Mouse (Mus musculus) heart, postnatal 36 days (tissue): ENCODE data around the gene Rnf207. TPM values are rescaled to one million over a fixed set of nuclear protein-coding genes. Genes with fewer than 3 reads are reported as not detected.

Source experiments
- DNase-seq, 2 experiments: peaks; one replicate each; pipeline ENCODE4 v3.0.0; 2021 to 2022
- intact Hi-C: fragments of 180-260 bp; cut with DNase I; formaldehyde crosslinking; loops from one replicate; pipeline ENCODE4 v1.15.1; 2025
- total RNA-seq, 2 experiments: library from RNA; stranded (reverse); gene quantifications; 2 replicates each; pipeline ENCODE4 v1.2.3; 2021

The Rnf207 gene
- 10 to 100 TPM; 50.2 to 68.0 TPM for total RNA-seq

DNA sequence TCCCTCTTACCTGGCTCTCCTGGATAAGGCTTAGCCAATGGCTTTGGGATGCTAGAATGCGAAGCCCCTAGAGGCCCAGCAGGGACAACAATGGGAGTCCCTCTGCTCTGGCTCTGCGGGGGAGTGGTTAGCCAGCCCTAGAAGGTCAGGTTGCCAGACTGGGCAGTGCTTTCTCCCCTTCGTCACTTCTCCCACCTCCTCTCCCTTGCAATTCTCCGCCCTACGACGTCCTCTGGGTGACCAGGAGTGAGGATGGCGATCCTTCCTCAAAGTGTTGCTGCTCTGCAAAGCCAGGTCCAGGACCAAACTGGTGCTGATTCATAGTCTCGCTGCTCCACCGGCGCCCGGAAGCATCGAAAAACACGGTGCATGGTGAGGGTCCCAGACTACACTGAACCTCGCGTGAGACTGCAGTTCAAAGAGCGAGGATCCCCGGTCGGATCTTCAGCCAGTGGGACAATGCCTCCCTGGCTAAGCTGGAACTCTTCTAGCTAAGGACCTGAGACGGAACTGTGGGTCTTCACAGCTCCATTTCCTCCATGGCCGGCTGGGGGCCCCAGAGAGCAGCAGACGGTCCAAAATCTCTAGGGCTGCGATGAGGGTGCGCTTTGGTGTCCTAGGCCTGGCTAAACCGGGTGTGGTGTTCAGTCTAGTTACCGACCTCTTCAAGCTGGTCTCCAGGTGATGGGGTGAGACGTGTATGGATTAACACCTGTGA, at the start of gene Rnf207:
TSS of gene Rnf207 (minus strand) at position 477 of the 718 bp plus-strand sequence.
- intact Hi-C loops, result no loop called here

DNA sequence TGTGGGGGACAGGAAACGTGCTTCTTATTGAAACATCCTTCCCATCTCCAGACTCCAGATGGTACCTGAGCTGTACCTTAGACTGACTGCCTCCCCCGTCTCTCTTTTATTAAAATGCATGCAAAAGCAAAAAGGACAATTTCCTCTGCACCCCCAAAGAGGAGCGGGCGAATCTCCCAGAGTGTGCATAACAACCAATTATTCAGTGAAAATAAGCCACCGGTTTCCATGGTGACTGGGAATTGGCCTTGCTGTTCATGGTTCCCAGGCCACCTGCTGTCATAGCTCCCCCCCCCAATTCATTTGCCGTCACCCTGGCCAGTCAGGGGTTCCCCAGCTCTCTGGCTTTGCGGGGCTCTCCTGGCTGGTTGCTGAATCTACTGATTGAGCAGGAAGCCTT, 46.4 kb upstream of the Rnf207 start:
- intact Hi-C loops, result no loop called here
- no peak for DNase-seq

More for the DNA sequence above, at the start of gene Rnf207:
- DNase-seq, result peak; percentile 67 to 75

- DNase-seq, result no peak
- intact Hi-C loops, result no loop called here
These were observed 43.4 kb upstream of the Rnf207 start for GRCm38 (mm10) chr4:152362180-152362579.

- intact Hi-C loops, result no loop called here
- no peak for DNase-seq
These were observed 42.1 kb upstream of the Rnf207 start for GRCm38 (mm10) chr4:152360855-152361254.

DNA sequence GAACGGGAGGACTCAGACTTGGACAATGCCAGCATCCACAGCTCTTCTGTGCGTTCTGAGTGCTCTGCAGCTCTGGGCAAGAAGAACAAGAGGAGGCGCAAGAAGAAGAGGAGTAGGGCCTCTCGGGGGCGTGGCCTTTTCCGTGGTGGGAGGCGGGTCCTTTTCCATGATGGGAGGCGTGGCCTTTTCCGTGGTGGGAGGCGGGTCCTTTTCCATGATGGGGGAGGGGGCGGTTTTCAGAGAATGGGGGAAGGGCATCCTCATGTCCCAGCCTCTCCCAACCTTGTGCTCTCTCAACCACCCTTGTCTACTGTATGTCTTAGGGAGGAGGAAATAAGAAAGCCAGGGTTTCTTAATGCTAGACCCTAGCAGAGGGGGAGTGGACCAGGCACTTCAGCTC, 40.9 kb upstream of the Rnf207 start:
- DNase-seq, result no peak
- intact Hi-C loops, result no loop called here

GRCm38 (mm10) chr4:152355672-152356071, 36.9 kb upstream of the Rnf207 start:
- DNase-seq, result no peak
- intact Hi-C loops, result no loop called here

GRCm38 (mm10) chr4:152353886-152354637, 35.3 kb upstream of the Rnf207 start:
- DNase-seq, result no peak
- intact Hi-C loops, result no loop called here

GRCm38 (mm10) chr4:152351422-152352305, 32.9 kb upstream of the Rnf207 start:
- intact Hi-C loops, result no loop called here
- DNase-seq, result no peak

- intact Hi-C loops, result no loop called here
- DNase-seq, result no peak
These were observed 32.1 kb upstream of the Rnf207 start for GRCm38 (mm10) chr4:152350722-152351421.

GRCm38 (mm10) chr4:152349837-152350381, 31.1 kb upstream of the Rnf207 start:
- no peak for DNase-seq
- intact Hi-C loops, result no loop called here

DNA sequence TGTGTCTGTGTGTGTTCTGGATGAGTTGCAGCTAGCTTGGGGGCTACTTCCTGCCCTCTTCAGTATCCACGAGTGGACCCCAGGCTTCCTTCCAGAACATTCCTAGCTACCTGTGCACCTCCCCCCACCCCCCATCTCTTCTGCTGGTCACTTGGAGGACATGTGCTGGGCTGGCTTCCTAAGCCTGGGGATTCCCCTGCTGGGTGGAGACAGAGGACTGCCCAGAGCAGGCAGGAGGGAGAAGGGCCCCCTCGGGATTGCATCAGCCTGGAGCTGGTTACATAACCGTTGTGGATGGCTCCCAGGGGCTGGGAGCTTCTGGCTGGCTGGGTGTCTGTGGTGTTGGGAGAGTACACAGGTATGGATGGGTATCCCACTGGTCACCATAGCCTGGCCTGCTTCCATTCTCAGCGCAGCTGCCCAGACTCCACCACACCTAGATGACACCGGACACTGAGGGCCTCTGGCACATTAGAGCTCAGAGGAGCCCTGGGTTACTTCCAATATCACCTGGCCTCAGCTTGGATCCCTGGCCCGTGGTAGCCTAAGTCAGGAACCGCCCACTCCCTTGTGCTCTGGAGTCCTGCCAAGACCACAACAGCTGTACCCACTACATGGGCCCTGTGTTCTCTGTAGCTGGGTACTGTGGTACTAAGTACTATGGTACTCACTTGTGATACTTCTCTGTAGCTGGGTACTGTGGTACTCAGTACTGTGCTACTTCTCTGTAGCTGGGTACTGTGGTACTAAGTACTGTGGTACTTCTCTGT, 26.5 kb upstream of the Rnf207 start:
- intact Hi-C loops, result no loop called here

DNA sequence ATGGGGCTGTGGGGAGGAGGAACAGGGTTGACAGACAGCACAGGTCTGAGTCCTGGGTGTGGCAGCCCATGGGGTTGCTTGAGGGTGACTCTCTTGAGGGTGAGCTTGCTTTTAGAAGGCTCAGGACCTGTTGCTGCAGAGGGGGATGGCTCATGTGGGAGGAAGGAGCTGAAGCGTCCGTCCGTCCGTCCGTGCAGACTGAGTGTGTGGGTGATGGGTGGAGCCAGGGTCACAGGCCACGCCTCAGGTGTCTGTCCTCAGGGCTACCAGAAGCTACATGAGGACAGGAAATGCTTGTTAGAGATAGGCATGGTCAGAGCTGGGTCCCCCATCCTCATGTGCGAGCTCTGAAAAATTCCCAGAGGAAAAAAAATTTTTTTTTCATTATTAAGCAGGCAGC, 25.9 kb upstream of the Rnf207 start:
- intact Hi-C loops, result no loop called here
- DNase-seq, result no peak

More for the DNA sequence above, 26.5 kb upstream of the Rnf207 start:
- DNase-seq, result peak; percentile 62 to 63

- peak in 1 of 2 experiments; percentile 23 for DNase-seq
- intact Hi-C loops, result no loop called here
These were observed 24.5 kb upstream of the Rnf207 start for GRCm38 (mm10) chr4:152343296-152343695.

- DNase-seq, result no peak
- intact Hi-C loops, result no loop called here
These were observed 21.9 kb upstream of the Rnf207 start for GRCm38 (mm10) chr4:152340584-152341284.

DNA sequence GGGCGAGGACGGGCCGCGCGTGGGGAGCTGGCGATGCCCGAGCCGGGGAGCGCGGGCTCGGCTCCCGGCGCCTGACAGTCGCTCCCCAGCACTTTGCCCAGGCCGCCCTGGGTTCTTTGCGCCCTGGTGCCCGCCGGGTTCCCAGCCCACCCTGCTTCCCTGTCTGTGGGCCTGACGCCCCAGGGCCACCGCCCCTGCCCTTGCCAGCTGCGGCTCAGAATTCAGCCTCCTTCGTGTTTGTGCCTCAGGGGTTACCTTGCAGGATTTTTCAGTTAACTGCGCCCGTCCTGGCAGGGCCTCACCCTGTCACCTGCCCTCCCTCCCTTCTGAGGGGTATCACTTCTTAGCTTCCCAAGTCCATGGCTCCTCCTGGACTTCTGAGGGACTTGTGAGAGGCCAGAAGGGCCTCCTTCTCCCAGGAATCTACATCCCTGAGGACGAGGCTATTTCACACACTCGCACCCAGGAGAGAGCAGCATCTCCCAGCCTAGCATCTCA, 20.5 kb upstream of the Rnf207 start:
- intact Hi-C loops, result no loop called here
- DNase-seq, result no peak

DNA sequence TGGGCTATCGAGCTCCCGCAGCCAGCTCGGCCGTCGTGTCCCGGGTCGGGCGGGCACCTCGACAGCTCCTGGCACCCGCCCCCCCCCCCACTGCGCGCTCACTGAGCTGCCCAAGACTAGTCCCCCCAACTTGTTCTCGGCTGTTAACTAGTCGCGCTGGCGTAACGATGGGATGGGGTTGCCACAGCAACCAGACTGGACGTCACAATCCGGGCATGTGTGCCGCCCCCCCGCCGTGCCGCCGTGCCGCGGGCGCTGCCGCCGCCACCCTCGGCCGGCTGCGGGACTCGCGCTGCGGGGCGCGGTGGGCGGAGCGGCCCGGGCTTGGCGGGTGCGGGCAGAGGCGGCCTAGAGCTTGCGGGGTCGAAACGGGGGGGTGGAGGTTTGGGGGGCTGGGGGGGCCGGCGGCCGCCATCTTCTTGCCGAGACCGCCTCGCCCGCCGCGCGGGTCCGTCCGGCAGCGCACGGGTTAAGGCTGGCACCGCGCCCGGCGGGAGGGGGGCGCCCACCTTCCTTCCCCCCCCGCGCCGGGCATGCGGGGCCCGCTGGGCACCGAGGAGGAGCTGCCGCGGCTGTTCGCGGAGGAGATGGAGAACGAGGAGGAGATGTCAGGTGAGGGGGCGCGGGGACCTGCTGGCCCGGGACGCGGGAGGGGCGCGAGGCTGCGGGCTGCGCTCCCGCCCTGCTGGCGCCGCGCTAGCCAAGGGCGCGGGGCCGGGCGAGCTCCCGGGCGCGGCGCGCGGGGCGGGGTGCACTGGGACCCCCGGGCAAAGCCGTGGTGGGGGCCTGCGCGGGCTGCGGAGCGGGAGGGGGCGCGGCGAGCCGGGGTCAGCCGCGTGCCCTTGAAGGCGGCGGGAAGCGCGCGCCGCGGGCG, 19.9 kb upstream of the Rnf207 start, which contains the start of gene Chd5:
TSS of gene Chd5 (plus strand) at position 233 of the 874 bp plus-strand sequence.
- intact Hi-C loops, result no loop called here

GRCm38 (mm10) chr4:152337772-152338171, 19.0 kb upstream of the Rnf207 start:
- intact Hi-C loops, result no loop called here
- DNase-seq, result no peak

More for the DNA sequence above, 19.9 kb upstream of the Rnf207 start, which contains the start of gene Chd5:
- DNase-seq, result no peak
